Mouse (Mus musculus): ENCODE data around the gene Slamf7. TPM values are rescaled to one million over a fixed set of nuclear protein-coding genes. Genes with fewer than 3 reads are reported as not detected.
"Not testable (repeated sequence)": the region's sequence is repeated elsewhere in the genome, so short reads cannot be mapped to it uniquely, and the experiment has no call there.

Gene Slamf7
- polyA plus RNA-seq, 1 experiment from 2014 or later: not detected

- Histone ChIP-seq H3K36me3 (ENCODE audit: control insufficient read depth, insufficient read depth, low read length) (no peaks in the 10 kb centered on the region), H3K9me3 (ENCODE audit: control insufficient read depth, low read length) (no peaks in the 10 kb centered on the region), H3K27ac (ENCODE audit: low read depth) (no peak overlapping the region), H3K4me3 (ENCODE audit: low read depth, low read length) (no peak overlapping the region), H3K4me1 (replicated peaks; ENCODE audit: control insufficient read depth, insufficient read depth, low read length) (no peaks in the 10 kb centered on the region), H3K9ac (ENCODE audit: low read length) (no peak overlapping the region), H3K4me2 (ENCODE audit: low read length) (no peak overlapping the region), H3K27me3 (replicated peaks; ENCODE audit: control insufficient read depth, insufficient read depth, low read length) (no peaks in the 10 kb centered on the region)
- DNase-seq (ENCODE audit: low spot score): no peak
- no peak for ATAC-seq (replicated peaks; ENCODE audit: low FRiP score, low TSS enrichment, low read depth)
- 63% methylated on average over 5 of the region's 5 CpGs for WGBS
Observed at GRCm38 (mm10) chr1:171672854-171673475, 20.1 kb upstream of the Slamf7 start.

DNA sequence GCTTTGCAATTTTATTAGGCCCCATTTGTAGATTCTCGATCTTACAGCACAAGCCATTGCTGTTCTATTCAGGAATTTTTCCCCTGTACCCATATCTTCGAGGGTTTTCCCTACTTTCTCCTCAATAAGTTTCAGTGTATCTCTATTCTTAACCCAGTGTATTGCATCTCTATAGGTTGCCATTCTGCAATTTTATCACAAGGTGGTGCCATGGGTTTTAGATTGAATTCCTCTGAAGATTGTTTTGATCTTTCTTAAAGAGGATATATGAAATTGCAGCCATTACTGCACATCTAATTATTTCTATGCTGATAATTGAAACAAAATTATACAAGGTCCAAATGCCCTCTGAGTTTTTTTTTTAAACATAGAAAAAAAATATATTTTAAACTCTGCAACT lies 19.6 kb upstream of the Slamf7 start:
- not testable (repeated sequence) for H3K36me3 ChIP-seq (ENCODE audit: control insufficient read depth, insufficient read depth, low read length); H3K27ac ChIP-seq (ENCODE audit: low read depth); DNase-seq (ENCODE audit: low spot score); H3K4me2 ChIP-seq (ENCODE audit: low read length); H3K9ac ChIP-seq (ENCODE audit: low read length); H3K4me3 ChIP-seq (ENCODE audit: low read depth, low read length); H3K9me3 ChIP-seq (ENCODE audit: control insufficient read depth, low read length); H3K4me1 ChIP-seq (replicated peaks; ENCODE audit: control insufficient read depth, insufficient read depth, low read length); ATAC-seq (replicated peaks; ENCODE audit: low FRiP score, low TSS enrichment, low read depth); H3K27me3 ChIP-seq (replicated peaks; ENCODE audit: control insufficient read depth, insufficient read depth, low read length)
- 88% methylated on average over 2 of the region's 2 CpGs for WGBS

DNA sequence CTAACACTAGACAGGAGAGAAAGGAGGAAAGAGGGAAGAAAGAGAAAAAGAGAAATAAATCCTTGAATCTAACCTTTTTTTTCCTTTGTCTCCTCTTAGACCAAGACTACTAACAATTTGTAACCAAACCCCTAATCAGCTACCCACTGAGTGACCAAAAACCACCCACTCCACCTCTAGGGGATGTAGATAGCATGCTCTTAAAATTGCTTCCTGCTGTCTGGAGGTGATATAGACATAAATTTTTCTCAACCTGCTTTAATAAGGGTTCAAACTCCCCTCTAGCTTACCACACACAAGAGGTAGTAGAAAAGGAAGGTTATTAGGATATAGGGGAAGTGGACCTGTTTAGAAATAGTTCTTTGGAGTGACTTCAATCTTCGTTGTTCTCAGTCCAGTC lies 14.3 kb upstream of the Slamf7 start:
- Histone ChIP-seq H3K27ac (ENCODE audit: low read depth) (no peak overlapping the region), H3K4me2 (ENCODE audit: low read length) (no peak overlapping the region), H3K4me3 (ENCODE audit: low read depth, low read length) (no peak overlapping the region), H3K9me3 (ENCODE audit: control insufficient read depth, low read length) (no peaks in the 10 kb centered on the region), H3K4me1 (replicated peaks; ENCODE audit: control insufficient read depth, insufficient read depth, low read length) (no peaks in the 10 kb centered on the region), H3K27me3 (replicated peaks; ENCODE audit: control insufficient read depth, insufficient read depth, low read length) (no peaks in the 10 kb centered on the region), H3K36me3 (ENCODE audit: control insufficient read depth, insufficient read depth, low read length) (no peaks in the 10 kb centered on the region), H3K9ac (ENCODE audit: low read length) (no peak overlapping the region)
- DNase-seq (ENCODE audit: low spot score) (no peak), ATAC-seq (replicated peaks; ENCODE audit: low FRiP score, low TSS enrichment, low read depth) (no peak)
- 86% methylated on average over 1 of the region's 1 CpGs for WGBS

DNA sequence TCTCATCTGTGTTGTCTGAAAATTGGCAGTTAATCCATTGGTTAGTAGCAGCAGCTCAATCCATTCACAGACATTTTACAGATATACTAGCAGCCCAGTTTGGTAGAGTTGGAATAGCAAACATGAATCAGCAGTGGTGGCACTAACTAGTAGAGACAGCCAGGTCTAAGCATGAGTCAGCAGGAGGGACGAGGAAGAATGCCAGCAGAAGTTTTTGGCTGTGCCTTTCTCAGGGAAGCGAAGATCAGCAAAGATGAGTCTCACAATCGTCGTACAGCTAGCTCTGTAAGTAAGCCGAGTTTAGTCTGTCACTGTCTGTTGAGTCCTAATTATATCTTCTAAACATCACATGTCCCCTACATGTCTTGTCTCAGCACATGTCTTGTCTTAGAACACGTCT lies 13.5 kb upstream of the Slamf7 start:
- ATAC-seq (replicated peaks; ENCODE audit: low FRiP score, low TSS enrichment, low read depth) (no peak), DNase-seq (ENCODE audit: low spot score) (no peak)
- Histone ChIP-seq H3K9me3 (ENCODE audit: control insufficient read depth, low read length) (no peaks in the 10 kb centered on the region), H3K4me1 (replicated peaks; ENCODE audit: control insufficient read depth, insufficient read depth, low read length) (no peaks in the 10 kb centered on the region), H3K9ac (ENCODE audit: low read length) (no peak overlapping the region), H3K36me3 (ENCODE audit: control insufficient read depth, insufficient read depth, low read length) (no peaks in the 10 kb centered on the region), H3K4me3 (ENCODE audit: low read depth, low read length) (no peak overlapping the region), H3K27me3 (replicated peaks; ENCODE audit: control insufficient read depth, insufficient read depth, low read length) (no peaks in the 10 kb centered on the region), H3K4me2 (ENCODE audit: low read length) (no peak overlapping the region), H3K27ac (ENCODE audit: low read depth) (no peak overlapping the region)
- 92% methylated on average over 6 of the region's 6 CpGs for WGBS

DNA sequence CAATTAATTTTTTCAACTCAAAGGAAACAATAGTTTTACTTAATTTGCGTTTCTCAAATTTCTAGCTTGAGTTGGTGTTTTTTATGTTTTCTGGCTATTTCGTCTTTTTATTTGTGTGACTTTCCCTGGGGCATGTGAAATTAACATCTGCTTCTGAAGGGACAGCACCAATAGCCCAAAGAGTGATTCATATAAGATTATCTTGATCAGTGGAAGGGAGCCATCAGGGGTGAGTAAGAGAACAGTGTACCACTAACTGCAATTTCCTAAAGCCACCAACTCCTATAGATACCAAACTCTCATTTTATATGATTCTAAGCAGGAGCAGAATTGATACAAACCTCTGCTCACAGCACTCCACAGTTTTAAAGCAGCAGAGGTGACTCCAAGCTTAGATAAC lies 10.9 kb upstream of the Slamf7 start:
- no peaks in the 10 kb centered on the region for H3K4me1 ChIP-seq (replicated peaks; ENCODE audit: control insufficient read depth, insufficient read depth, low read length)
- no peak overlapping the region for H3K27ac ChIP-seq (ENCODE audit: low read depth)
- no peak for DNase-seq (ENCODE audit: low spot score)
- H3K4me3 ChIP-seq (ENCODE audit: low read depth, low read length): no peak overlapping the region
- no peaks in the 10 kb centered on the region for H3K27me3 ChIP-seq (replicated peaks; ENCODE audit: control insufficient read depth, insufficient read depth, low read length)
- no peaks in the 10 kb centered on the region for H3K36me3 ChIP-seq (ENCODE audit: control insufficient read depth, insufficient read depth, low read length)
- no peak overlapping the region for H3K4me2 ChIP-seq (ENCODE audit: low read length)
- 82% methylated on average over 2 of the region's 2 CpGs for WGBS
- no peaks in the 10 kb centered on the region for H3K9me3 ChIP-seq (ENCODE audit: control insufficient read depth, low read length)
- no peak for ATAC-seq (replicated peaks; ENCODE audit: low FRiP score, low TSS enrichment, low read depth)
- H3K9ac ChIP-seq (ENCODE audit: low read length): no peak overlapping the region

- WGBS: 79% methylated on average over 2 of the region's 2 CpGs
- Histone ChIP-seq H3K9ac (ENCODE audit: low read length) (no peak overlapping the region), H3K36me3 (ENCODE audit: control insufficient read depth, insufficient read depth, low read length) (no peaks in the 10 kb centered on the region), H3K4me1 (replicated peaks; ENCODE audit: control insufficient read depth, insufficient read depth, low read length) (no peaks in the 10 kb centered on the region), H3K27me3 (replicated peaks; ENCODE audit: control insufficient read depth, insufficient read depth, low read length) (no peaks in the 10 kb centered on the region), H3K9me3 (ENCODE audit: control insufficient read depth, low read length) (no peaks in the 10 kb centered on the region), H3K27ac (ENCODE audit: low read depth) (no peak overlapping the region), H3K4me3 (ENCODE audit: low read depth, low read length) (no peak overlapping the region), H3K4me2 (ENCODE audit: low read length) (no peak overlapping the region)
- no peak for ATAC-seq (replicated peaks; ENCODE audit: low FRiP score, low TSS enrichment, low read depth)
- no peak for DNase-seq (ENCODE audit: low spot score)
Observed at GRCm38 (mm10) chr1:171661482-171661881, 8.6 kb upstream of the Slamf7 start.

DNA sequence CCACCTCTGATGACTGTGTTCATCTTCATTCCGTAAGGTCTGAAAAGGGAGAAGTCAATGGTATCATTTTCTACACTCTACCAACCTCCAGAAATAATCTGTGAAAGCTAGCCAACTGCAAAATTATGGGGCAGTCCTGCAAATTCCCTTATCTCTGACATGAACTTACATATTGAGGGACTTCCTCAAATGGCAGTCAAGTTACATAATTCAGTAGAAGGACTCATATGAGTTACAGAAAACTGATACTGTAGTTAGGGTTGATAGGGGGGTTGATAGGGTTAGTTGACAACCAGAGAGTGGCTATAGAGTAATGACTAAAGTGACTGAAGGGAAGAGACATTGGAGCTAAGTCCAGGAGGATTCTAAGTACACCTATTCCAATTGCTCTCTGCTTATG lies 7.6 kb upstream of the Slamf7 start:
- no peak overlapping the region for H3K4me2 ChIP-seq (ENCODE audit: low read length)
- 91% methylated on average over 1 of the region's 1 CpGs for WGBS
- no peak overlapping the region for H3K4me3 ChIP-seq (ENCODE audit: low read depth, low read length)
- H3K27me3 ChIP-seq (replicated peaks; ENCODE audit: control insufficient read depth, insufficient read depth, low read length): no peaks in the 10 kb centered on the region
- no peak overlapping the region for H3K27ac ChIP-seq (ENCODE audit: low read depth)
- H3K36me3 ChIP-seq (ENCODE audit: control insufficient read depth, insufficient read depth, low read length): no peaks in the 10 kb centered on the region
- DNase-seq (ENCODE audit: low spot score) (no peak), ATAC-seq (replicated peaks; ENCODE audit: low FRiP score, low TSS enrichment, low read depth) (no peak)
- H3K4me1 ChIP-seq (replicated peaks; ENCODE audit: control insufficient read depth, insufficient read depth, low read length): no peaks in the 10 kb centered on the region
- H3K9ac ChIP-seq (ENCODE audit: low read length): no peak overlapping the region
- no peaks in the 10 kb centered on the region for H3K9me3 ChIP-seq (ENCODE audit: control insufficient read depth, low read length)

DNA sequence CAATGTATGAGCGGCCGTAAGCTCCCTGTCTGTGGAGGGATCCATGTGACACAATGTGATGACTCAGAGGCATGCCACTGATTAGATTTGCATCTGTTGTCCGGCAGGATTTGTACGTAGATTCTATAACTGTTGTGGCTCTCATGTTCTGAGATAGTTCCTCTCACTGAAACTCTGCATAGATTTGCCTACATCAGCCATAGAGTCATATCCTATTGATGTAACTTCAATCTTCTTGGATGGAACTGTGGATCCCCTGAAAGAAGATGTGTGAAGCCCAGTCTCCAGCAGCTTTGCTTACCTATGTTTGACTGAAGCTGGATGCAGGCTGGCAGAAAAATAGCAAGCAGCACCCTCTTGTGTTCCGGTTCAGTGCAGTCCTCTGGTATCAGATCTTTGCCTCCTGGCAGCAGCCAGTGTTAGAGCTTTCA lies 5.7 kb upstream of the Slamf7 start:
- Histone ChIP-seq H3K27ac (ENCODE audit: low read depth) (no peak overlapping the region), H3K4me2 (ENCODE audit: low read length) (no peak overlapping the region), H3K9ac (ENCODE audit: low read length) (no peak overlapping the region), H3K4me3 (ENCODE audit: low read depth, low read length) (no peak overlapping the region), H3K36me3 (ENCODE audit: control insufficient read depth, insufficient read depth, low read length) (no peaks in the 10 kb centered on the region), H3K4me1 (replicated peaks; ENCODE audit: control insufficient read depth, insufficient read depth, low read length) (no peaks in the 10 kb centered on the region), H3K9me3 (ENCODE audit: control insufficient read depth, low read length) (no peaks in the 10 kb centered on the region), H3K27me3 (replicated peaks; ENCODE audit: control insufficient read depth, insufficient read depth, low read length) (no peaks in the 10 kb centered on the region)
- DNase-seq (ENCODE audit: low spot score): no peak
- ATAC-seq (replicated peaks; ENCODE audit: low FRiP score, low TSS enrichment, low read depth): no peak
- 70% methylated on average over 5 of the region's 5 CpGs for WGBS

DNA sequence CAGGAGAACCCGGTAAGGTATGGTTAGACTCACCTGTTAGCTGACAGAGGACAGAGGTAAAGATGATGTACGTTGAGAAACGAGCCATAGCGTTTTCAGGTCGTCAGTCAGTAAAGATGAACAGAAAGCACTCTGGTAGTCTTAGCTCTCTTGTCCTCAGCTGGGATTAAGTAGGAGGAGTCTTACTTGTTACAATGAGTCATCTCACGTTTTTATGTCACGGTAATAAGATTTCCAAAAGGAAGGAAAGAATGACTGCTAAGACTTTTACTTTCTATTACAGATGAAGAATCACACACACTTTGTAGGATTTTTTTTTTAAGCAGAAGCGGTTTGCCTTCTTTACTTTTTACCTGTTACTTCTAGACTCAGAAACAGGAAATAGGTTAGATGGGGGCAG lies 4.0 kb downstream of the Slamf7 start:
- Histone ChIP-seq H3K4me3 (ENCODE audit: low read depth, low read length) (no peak overlapping the region), H3K4me1 (replicated peaks; ENCODE audit: control insufficient read depth, insufficient read depth, low read length) (no peaks in the 10 kb centered on the region), H3K36me3 (ENCODE audit: control insufficient read depth, insufficient read depth, low read length) (no peaks in the 10 kb centered on the region), H3K27me3 (replicated peaks; ENCODE audit: control insufficient read depth, insufficient read depth, low read length) (no peaks in the 10 kb centered on the region), H3K9ac (ENCODE audit: low read length) (no peak overlapping the region), H3K4me2 (ENCODE audit: low read length) (no peak overlapping the region), H3K9me3 (ENCODE audit: control insufficient read depth, low read length) (no peaks in the 10 kb centered on the region), H3K27ac (ENCODE audit: low read depth) (no peak overlapping the region)
- 63% methylated on average over 8 of the region's 8 CpGs for WGBS
- no peak for ATAC-seq (replicated peaks; ENCODE audit: low FRiP score, low TSS enrichment, low read depth)
- DNase-seq (ENCODE audit: low spot score): no peak
